Mouse (Mus musculus) embryonic facial prominence, embryonic 15.5 days (tissue): ENCODE measurements around the gene Fkbpl. TPM values are rescaled to one million over a fixed set of nuclear protein-coding genes. Genes with fewer than 3 reads are reported as not detected.

Experiments
- ATAC-seq: fragments of 200-750 bp; cut with Nextera tagmentation; 2 replicates; pipeline ENCODE4 v1.8.0; 2017; ENCODE audit warnings: low read depth, moderate TSS enrichment; ENCODE audit not compliant: insufficient number of reproducible peaks, low FRiP score, low TSS enrichment
- H3K27ac ChIP-seq: fragments of 300-500 bp; sonication (generic); replicated peaks from 2 replicates; pipeline ENCODE4 v1.5.1; 2015; ENCODE audit warnings: mild to moderate bottlenecking, inconsistent platforms
- H3K27me3 ChIP-seq: fragments of 300-500 bp; sonication (generic); 2 replicates; pipeline ENCODE4 v1.6.1; 2015; ENCODE audit warnings: inconsistent platforms
- H3K36me3 ChIP-seq: fragments of 300-500 bp; sonication (generic); 2 replicates; pipeline ENCODE4 v1.6.1; 2015; ENCODE audit warnings: mild to moderate bottlenecking, inconsistent platforms
- H3K4me1 ChIP-seq: fragments of 300-500 bp; sonication (generic); 2 replicates; pipeline ENCODE4 v1.6.1; 2015; ENCODE audit warnings: inconsistent platforms
- H3K4me2 ChIP-seq: fragments of 300-500 bp; sonication (generic); replicated peaks from 2 replicates; pipeline ENCODE4 v1.6.1; 2015; ENCODE audit warnings: mild to moderate bottlenecking, inconsistent platforms
- H3K4me3 ChIP-seq: fragments of 300-500 bp; sonication (generic); replicated peaks from 2 replicates; pipeline ENCODE4 v1.5.1; 2015; ENCODE audit warnings: mild to moderate bottlenecking, inconsistent platforms
- H3K9ac ChIP-seq: fragments of 300-500 bp; sonication (generic); 2 replicates; pipeline ENCODE4 v1.6.1; 2015; ENCODE audit warnings: inconsistent platforms
- H3K9me3 ChIP-seq: fragments of 300-500 bp; sonication (generic); replicated peaks from 2 replicates; pipeline ENCODE4 v1.6.1; 2016; ENCODE audit warnings: inconsistent platforms
- WGBS: fragments of 180-500 bp; shearing (Covaris S2); methylation state at CpG from one replicate; pipeline ENCODE4 v1.1.7; 2015; 5-methylcytosine and 5-hydroxymethylcytosine counted together
- polyA plus RNA-seq: library from polyadenylated mRNA; unstranded; fragments of >200 nt; fragmentation: Nextera tagmentation; extraction: Ambion mirVana; gene quantifications from 2 replicates; pipeline ENCODE4 v1.2.1, GENCODE M21; 2015

The Fkbpl gene
- polyA plus RNA-seq, 1 experiment from 2014 or later: 16.8 TPM

DNA sequence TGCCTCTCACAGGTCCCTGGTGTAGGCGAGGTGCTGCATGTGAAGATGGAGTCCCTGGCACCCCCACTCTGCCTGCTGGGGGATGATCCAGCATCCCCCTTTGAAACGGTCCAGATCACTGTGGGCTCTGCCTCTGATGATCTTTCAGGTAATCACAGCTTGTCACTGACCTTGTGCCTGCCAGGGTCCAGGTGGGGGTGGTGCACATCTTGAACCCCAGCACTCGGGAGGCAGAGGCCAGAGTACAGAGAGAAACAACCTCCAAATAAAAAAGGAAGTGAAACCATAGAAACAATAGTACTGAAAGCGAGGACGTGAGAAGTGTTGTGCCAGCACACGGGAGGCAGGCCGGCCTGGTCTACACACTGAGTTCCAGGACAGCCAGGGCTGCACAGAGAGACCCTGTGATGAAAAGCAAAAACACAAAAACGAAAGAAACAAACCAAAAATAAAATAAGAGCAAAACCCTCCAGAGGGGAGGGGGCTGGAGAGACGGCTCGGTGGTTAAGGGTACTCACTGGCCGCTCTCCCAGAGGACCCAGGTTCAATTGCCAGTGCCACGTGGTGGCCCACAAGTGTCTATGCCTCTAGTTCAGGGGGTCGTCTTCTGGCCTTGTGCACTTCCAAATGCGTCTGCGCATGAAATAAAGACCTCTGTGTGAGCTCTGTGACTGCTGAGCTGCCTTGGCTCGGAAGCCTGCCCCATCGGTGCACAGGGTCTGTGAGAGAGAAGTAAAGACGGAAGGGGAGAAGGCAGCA lies 4.7 kb downstream of the Fkbpl start:
- no peak overlapping the region for H3K9ac ChIP-seq
- H3K27me3 ChIP-seq: no peaks in the 10 kb centered on the region
- no peak overlapping the region for H3K4me2 ChIP-seq
- no peak for ATAC-seq
- no peaks in the 10 kb centered on the region for H3K9me3 ChIP-seq
- no peak overlapping the region for H3K27ac ChIP-seq
- H3K36me3 ChIP-seq: peaks cover 54% of the 10 kb centered on the region
- no peak overlapping the region for H3K4me3 ChIP-seq
- 85% methylated on average over 18 of the region's 18 CpGs for WGBS
- peaks cover 31% of the 10 kb centered on the region for H3K4me1 ChIP-seq

DNA sequence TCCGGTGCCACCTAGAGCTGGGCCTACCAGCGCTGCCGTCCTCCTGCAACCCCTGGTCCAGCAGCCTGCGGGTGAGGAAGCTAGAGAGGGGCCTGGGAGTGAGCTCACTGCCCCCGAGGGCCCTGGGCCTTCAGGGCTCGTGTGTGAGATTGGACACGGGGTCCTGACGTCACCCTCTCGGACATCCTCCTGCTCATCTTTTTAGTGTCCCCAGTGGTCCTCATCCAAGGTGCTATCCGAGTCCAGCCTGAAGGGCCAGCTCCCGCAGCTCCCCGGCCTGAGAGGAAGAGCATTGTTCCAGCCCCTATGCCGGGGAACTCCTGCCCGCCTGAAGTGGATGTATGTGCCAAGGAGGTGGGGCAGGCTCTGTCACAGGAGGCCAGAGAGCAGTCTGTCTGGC lies 6.2 kb downstream of the Fkbpl start:
- Histone ChIP-seq H3K4me2 (no peak overlapping the region), H3K9me3 (no peaks in the 10 kb centered on the region), H3K4me3 (no peak overlapping the region), H3K4me1 (peaks cover 30% of the 10 kb centered on the region), H3K9ac (no peak overlapping the region), H3K27me3 (no peaks in the 10 kb centered on the region), H3K27ac (no peak overlapping the region), H3K36me3 (peaks cover 63% of the 10 kb centered on the region)
- no peak for ATAC-seq
- WGBS: 89% methylated on average over 14 of the region's 14 CpGs

DNA sequence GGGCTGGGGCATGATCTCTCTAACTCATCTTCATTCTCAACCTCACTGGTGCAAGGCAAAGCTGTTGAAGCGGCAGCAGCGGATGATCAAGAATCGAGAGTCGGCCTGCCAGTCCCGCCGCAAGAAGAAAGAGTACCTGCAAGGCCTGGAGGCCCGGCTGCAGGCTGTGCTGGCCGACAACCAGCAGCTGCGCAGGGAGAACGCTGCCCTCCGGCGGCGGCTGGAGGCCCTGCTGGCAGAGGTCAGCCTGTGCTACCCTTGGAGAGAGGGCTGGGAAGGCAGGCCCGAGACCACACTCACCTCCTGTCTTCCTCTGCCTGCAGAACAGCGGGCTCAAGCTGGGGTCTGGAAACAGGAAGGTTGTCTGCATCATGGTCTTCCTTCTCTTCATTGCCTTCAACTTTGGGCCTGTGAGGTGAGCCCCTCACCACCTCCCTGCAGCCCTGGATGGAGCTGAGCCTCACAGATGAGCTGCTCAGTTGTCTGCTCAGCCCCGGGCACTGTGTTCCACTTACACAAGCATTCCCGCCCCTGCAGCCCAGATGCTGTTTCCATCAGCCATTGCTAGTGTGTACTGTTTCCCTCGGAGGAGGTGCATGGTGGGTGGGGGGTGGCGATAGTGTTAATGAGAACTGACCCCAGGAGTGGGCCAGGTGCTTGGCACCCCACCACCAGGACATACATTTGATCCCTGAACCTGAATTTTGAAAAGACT lies 7.1 kb downstream of the Fkbpl start:
- ATAC-seq: no peak
- WGBS: 52% methylated on average over 19 of the region's 19 CpGs

DNA sequence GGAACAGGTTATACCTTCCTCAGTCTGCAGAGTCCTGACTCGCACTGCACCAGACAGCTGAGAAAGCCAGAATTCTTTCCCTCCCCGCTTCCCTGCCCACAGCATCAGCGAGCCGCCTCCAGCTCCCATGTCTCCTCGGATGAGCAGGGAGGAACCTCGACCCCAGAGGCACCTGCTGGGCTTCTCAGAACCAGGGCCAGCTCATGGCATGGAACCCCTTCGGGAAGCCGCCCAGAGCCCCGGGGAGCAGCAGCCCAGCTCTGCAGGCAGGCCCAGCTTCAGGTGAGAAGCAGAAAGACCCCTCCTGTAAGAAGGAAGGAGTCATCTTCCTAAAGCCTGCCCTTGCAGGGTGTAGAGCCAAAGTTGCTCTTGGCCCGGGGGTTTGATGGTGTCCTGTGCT lies 8.0 kb downstream of the Fkbpl start:
- H3K4me2 ChIP-seq: no peak overlapping the region
- no peaks in the 10 kb centered on the region for H3K9me3 ChIP-seq
- WGBS: 87% methylated on average over 10 of the region's 10 CpGs
- no peak for ATAC-seq
- H3K27ac ChIP-seq: no peak overlapping the region
- H3K36me3 ChIP-seq: peaks cover 61% of the 10 kb centered on the region
- H3K27me3 ChIP-seq: no peaks in the 10 kb centered on the region
- H3K4me3 ChIP-seq: no peak overlapping the region
- no peak overlapping the region for H3K9ac ChIP-seq
- peaks cover 31% of the 10 kb centered on the region for H3K4me1 ChIP-seq

More for the DNA sequence above, 7.1 kb downstream of the Fkbpl start:
- H3K27me3 ChIP-seq: no peaks in the 10 kb centered on the region
- H3K4me3 ChIP-seq: no peak overlapping the region
- H3K27ac ChIP-seq: no peak overlapping the region
- no peak overlapping the region for H3K9ac ChIP-seq
- no peak overlapping the region for H3K4me2 ChIP-seq
- peaks cover 30% of the 10 kb centered on the region for H3K4me1 ChIP-seq
- peaks cover 61% of the 10 kb centered on the region for H3K36me3 ChIP-seq
- no peaks in the 10 kb centered on the region for H3K9me3 ChIP-seq

DNA sequence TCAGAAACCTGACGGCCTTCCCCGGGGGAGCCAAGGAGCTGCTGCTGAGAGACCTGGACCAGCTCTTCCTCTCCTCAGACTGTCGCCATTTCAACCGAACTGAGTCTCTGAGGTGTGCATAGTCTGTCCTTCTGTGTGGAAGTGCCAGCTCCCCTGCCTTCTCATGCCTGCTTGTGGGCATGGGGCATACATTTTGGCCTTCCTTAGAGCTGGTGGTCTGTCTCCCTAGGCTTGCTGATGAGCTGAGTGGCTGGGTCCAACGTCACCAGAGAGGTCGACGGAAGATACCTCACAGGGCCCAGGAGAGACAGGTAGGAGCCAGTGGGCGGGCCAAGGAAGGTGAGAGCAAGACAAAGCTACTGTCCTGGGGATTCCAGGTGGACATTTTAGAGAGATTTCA lies 8.4 kb downstream of the Fkbpl start:
- 91% methylated on average over 8 of the region's 8 CpGs for WGBS

DNA sequence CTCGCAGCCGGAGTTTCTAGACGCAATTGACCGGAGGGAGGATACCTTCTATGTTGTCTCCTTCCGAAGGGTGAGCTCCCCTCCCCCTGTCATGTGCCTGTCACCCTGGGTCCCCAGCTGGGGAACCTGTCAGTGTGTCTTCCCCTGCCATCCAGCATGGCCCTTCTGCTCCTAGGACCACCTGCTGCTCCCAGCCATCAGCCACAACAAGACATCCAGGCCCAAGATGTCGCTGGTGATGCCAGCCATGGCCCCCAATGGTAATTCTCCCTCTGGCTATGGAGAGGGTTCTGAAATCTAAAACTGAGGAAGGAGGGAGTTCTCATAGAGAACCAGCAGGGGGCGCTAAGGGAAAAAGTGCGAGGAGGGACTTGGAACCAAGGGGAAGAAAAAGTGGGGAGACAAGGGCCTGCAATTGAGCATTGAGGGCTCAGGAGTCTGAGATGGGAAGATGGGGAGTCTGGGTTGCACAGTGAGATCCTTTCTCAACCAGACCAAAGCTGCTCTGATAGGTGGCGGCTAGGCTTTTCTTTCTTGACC lies 9.3 kb downstream of the Fkbpl start:
- H3K4me1 ChIP-seq: peaks cover 22% of the 10 kb centered on the region
- H3K27me3 ChIP-seq: peaks cover 4% of the 10 kb centered on the region
- no peak for ATAC-seq
- H3K9me3 ChIP-seq: no peaks in the 10 kb centered on the region
- no peak overlapping the region for H3K27ac ChIP-seq
- H3K4me3 ChIP-seq: no peak overlapping the region
- no peak overlapping the region for H3K9ac ChIP-seq
- no peak overlapping the region for H3K4me2 ChIP-seq
- peaks cover 60% of the 10 kb centered on the region for H3K36me3 ChIP-seq
- 59% methylated on average over 9 of the region's 9 CpGs for whole genome bisulfite sequencing

More for the DNA sequence above, 8.4 kb downstream of the Fkbpl start:
- peaks cover 61% of the 10 kb centered on the region for H3K36me3 ChIP-seq
- H3K27ac ChIP-seq: no peak overlapping the region
- H3K27me3 ChIP-seq: no peaks in the 10 kb centered on the region
- H3K9me3 ChIP-seq: no peaks in the 10 kb centered on the region
- peaks cover 27% of the 10 kb centered on the region for H3K4me1 ChIP-seq
- H3K9ac ChIP-seq: no peak overlapping the region
- ATAC-seq: no peak
- H3K4me3 ChIP-seq: no peak overlapping the region
- no peak overlapping the region for H3K4me2 ChIP-seq

DNA sequence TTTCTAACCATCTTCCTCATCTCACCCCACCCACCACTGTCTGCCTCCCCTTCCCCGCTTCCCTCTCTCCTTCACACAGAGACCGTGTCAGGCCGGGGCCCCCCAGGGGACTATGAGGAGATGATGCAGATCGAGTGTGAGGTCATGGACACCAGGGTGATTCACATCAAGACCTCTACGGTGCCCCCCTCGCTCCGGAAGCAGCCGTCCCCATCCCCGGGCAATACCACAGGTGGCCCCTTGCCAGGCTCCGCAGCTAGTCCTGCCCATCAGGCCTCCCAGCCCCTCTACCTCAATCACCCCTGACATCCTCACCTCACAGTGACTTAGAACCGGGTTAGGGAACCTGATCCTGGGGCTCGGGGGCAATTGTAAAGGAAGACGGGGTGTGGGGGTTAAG lies 9.8 kb downstream of the Fkbpl start:
- Histone ChIP-seq H3K27ac (no peak overlapping the region), H3K36me3 (peaks cover 54% of the 10 kb centered on the region), H3K4me2 (no peak overlapping the region), H3K4me3 (no peak overlapping the region), H3K9me3 (no peaks in the 10 kb centered on the region), H3K9ac (no peak overlapping the region), H3K27me3 (peaks cover 10% of the 10 kb centered on the region), H3K4me1 (peaks cover 22% of the 10 kb centered on the region)
- 94% methylated on average over 13 of the region's 13 CpGs for WGBS
- ATAC-seq: no peak

DNA sequence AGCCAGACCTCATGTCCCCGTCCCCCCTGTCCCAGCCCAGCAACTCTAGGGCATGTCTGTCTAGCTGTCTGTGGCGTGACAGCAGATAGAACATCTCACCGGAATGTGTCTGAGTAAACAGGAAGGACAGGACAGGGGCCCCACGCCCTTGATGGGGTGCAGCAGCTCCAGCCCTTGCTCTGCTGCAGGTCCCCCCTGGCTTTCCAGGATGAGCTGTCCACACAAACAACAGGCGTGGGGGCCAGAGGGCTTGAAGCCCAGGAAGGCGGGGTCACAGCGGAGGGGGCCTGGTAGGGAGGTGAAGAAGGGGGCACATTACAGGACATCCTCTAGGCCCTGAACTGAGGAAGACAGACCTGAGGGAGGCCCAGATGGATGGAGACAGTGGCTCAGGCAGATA lies 10.6 kb downstream of the Fkbpl start:
- no peaks in the 10 kb centered on the region for H3K9me3 ChIP-seq
- 70% methylated on average over 7 of the region's 7 CpGs for WGBS
- H3K27me3 ChIP-seq: peaks cover 16% of the 10 kb centered on the region
- no peak overlapping the region for H3K4me3 ChIP-seq
- H3K9ac ChIP-seq: no peak overlapping the region
- H3K4me1 ChIP-seq: peaks cover 22% of the 10 kb centered on the region
- no peak overlapping the region for H3K4me2 ChIP-seq
- peak overlapping the region; percentile 66 for H3K27ac ChIP-seq
- peaks cover 46% of the 10 kb centered on the region for H3K36me3 ChIP-seq
- ATAC-seq: no peak; the same call in 1 of the 2 replicates

DNA sequence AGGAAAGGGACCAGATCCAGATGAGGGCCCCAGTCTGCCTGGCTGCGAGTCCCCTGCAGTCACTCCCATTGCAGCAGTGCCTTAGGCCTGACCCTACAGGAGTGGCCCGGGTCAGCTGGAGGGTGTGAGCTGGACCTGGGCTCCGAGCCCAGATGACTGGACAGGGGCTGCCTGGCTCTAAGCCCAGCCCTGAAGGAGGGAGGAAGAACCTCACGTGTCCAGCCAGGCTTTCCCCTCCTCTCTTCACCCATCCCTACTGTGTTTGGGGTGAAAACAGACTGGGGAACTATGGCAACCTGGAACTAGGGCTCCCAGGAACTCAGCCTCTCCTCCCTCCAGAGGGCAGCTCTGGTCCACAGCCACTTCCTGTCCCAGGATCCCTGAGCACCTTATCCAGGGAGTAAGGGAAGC lies 11.0 kb downstream of the Fkbpl start:
- Histone ChIP-seq H3K9ac (no peak overlapping the region), H3K36me3 (peaks cover 42% of the 10 kb centered on the region), H3K27me3 (peaks cover 20% of the 10 kb centered on the region), H3K4me1 (peaks cover 27% of the 10 kb centered on the region), H3K27ac (peak overlapping the region; percentile 66), H3K4me3 (no peak overlapping the region), H3K4me2 (no peak overlapping the region), H3K9me3 (no peaks in the 10 kb centered on the region)
- WGBS: 71% methylated on average over 4 of the region's 4 CpGs
- peak; percentile 49 for ATAC-seq

DNA sequence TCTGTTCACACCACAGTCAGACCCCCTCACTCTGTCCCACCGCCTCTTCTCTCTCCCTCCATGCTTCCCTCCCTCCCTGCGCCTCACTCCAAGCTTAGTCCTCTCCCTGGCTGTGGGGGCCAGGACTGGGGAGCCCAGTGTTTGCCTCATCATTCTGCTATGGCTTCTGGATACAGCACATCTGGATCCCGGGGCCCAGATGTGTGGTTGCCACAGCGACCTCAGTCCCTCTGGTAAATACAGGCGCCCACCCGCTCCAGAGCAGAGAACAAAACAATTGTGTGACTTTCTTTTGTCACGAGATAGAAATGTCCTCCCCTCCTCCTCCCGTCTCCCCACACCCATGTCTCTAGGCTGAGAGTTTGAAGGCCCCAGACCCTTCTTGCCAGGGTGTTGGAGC lies 12.1 kb downstream of the Fkbpl start:
- Histone ChIP-seq H3K36me3 (peaks cover 31% of the 10 kb centered on the region), H3K4me1 (peaks cover 37% of the 10 kb centered on the region), H3K9ac (no peak overlapping the region), H3K4me2 (no peak overlapping the region), H3K27me3 (peaks cover 25% of the 10 kb centered on the region), H3K27ac (0 out of 2 replicates have a peak overlapping the region, but pooled peaks have one; percentile 66), H3K4me3 (no peak overlapping the region), H3K9me3 (no peaks in the 10 kb centered on the region)
- 52% methylated on average over 8 of the region's 8 CpGs for WGBS
- no peak for ATAC-seq

DNA sequence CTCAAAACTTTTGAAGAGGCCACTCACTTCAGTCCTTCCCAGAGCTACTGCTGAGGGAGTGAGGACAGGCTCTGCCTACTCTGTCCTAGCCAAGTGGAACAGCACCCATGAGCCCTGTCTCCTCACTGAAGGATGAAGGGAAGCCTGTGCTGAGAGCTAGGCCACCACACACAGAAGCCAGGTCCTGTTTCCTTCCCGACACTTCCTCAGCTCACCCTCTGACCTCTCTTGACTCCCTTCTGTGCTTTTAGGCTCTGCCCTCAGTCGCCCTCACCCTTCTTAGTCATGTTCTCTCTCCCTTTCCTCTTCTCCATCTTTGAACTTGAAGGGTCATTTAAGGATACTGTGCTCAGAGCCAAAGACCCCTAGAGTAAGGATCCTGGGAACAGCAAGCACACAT lies 12.7 kb downstream of the Fkbpl start:
- ATAC-seq: no peak
- Histone ChIP-seq H3K36me3 (peaks cover 25% of the 10 kb centered on the region), H3K4me3 (no peak overlapping the region), H3K27ac (no peak overlapping the region), H3K4me2 (no peak overlapping the region), H3K9me3 (no peaks in the 10 kb centered on the region), H3K27me3 (peaks cover 25% of the 10 kb centered on the region), H3K9ac (no peak overlapping the region), H3K4me1 (peaks cover 38% of the 10 kb centered on the region)
- WGBS: 45% methylated on average over 2 of the region's 2 CpGs
